Mouse (Mus musculus): ENCODE measurements at regions not wholly inside any gene's neighbourhood (a gene's known extent, or its start where the extent isn't known, plus 50 kb on each side); places are given as distances from the start of the nearest gene placed in this dataset.

DNA sequence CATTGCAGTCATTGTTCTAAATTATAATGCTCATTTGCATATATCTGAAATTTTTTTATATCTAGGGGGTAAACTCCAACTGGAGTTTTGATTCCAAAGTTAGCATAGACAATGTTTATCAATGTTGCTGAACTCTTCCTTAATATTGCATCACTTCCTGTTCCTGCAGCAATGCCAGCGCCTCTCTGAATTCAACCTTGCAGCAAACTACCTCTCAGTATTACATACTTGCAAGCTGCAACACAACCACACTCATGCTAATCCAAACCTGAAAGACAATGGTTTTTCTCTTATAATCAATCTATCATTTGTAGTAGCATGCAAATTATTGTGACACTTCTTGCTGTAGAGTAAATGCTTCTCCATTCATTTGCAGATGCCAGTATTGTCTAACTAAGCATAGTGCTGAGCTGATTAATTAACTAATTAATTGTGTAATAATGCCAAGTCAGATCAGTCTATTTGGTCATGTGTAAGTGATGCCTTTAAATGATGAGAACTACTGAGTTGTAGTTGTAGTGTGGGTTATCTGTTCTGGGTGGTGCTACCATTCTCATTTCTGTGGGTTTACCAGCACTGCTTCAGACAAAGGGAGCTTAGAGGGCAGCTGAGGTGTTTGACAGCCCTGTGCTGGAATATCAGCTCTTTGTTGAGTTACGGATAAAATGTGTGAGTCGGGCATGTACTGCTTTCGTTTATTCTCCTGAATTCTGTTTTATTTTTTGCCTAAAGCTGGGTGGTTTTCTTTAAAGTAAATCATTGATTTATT lies 480.6 kb upstream of the Pdcd1 start:
- TF ChIP-seq CTCF (IDR thresholded peaks at IDR 0.05; ENCODE audit: borderline replicate concordance, control insufficient read depth, extremely low read depth, insufficient read depth, low read length, poor library complexity) (no peak), POLR2A (IDR thresholded peaks at IDR 0.05; ENCODE audit: control insufficient read depth, extremely low read depth, insufficient read depth, low read length, poor library complexity) (no peak)

Measured in thymus, adult 2 months (tissue).